Mouse (Mus musculus) heart, embryonic 16.5 days (tissue): ENCODE data around the gene Tpst1. TPM values are rescaled to one million over a fixed set of nuclear protein-coding genes. Genes with fewer than 3 reads are reported as not detected.

Experiments
- polyA plus RNA-seq: library from polyadenylated mRNA; unstranded; fragments of >200 nt; fragmentation: Nextera tagmentation; extraction: Ambion mirVana; gene quantifications from 2 replicates; pipeline ENCODE4 v1.2.1, GENCODE M21; 2015

Tpst1 gene
- polyA plus RNA-seq, 1 experiment from 2014 or later = 26.5 TPM

Other genes starting within 250 kb of the Tpst1 start
- 16.3 and 21.4 TPM in 2 replicates for gene Sumf2, start 226.3 kb upstream of the Tpst1 start, polyA plus RNA-seq
- 1,037 and 1,041 TPM in 2 replicates for gene Chchd2, start 185.9 kb upstream of the Tpst1 start, polyA plus RNA-seq
- gene Zbed5, start 177.6 kb upstream of the Tpst1 start, polyA plus RNA-seq = 2.3 TPM in 2 replicates
- gene Phkg1, start 174.8 kb upstream of the Tpst1 start, polyA plus RNA-seq = 1.9 and 2.2 TPM in 2 replicates
- gene Nupr1l, start 164.8 kb upstream of the Tpst1 start, polyA plus RNA-seq = 1.7 and 2.3 TPM in 2 replicates
- gene Vkorc1l1, start 131.4 kb upstream of the Tpst1 start, polyA plus RNA-seq = 13.3 TPM in 2 replicates
- 36.8 and 40.1 TPM in 2 replicates for gene Gusb, start 70.3 kb upstream of the Tpst1 start, polyA plus RNA-seq
- gene Asl, start 44.1 kb upstream of the Tpst1 start, polyA plus RNA-seq = 20.8 and 23.0 TPM in 2 replicates
- 24.4 and 26.2 TPM in 2 replicates for gene Crcp, start 44.0 kb upstream of the Tpst1 start, polyA plus RNA-seq
- 5.5 and 5.6 TPM in 2 replicates for gene Kctd7, start 71.5 kb downstream of the Tpst1 start, polyA plus RNA-seq
- 21.6 and 22.0 TPM in 2 replicates for gene Rabgef1, start 98.5 kb downstream of the Tpst1 start, polyA plus RNA-seq
- gene Tmem248, start 143.8 kb downstream of the Tpst1 start, polyA plus RNA-seq = 21.6 and 28.5 TPM in 2 replicates
- 60.1 and 65.7 TPM in 2 replicates for gene Sbds, start 182.2 kb downstream of the Tpst1 start, polyA plus RNA-seq
- 16.1 and 17.7 TPM in 2 replicates for gene Tyw1, start 182.3 kb downstream of the Tpst1 start, polyA plus RNA-seq